Mouse (Mus musculus) natural killer cell, adult 2 months (primary cell): ENCODE data around the gene Fkbp9.

Experiments used
- DNase-seq, 2 experiments: peaks; one replicate each; pipeline ENCODE4 v3.0.0; 2022; ENCODE audit warnings: low spot score in 2 of 2

Gene Fkbp9

GRCm38 (mm10) chr6:56905486-56905885 is 73.6 kb downstream of the Fkbp9 start:
- no peak for DNase-seq

- DNase-seq, result no peak
These were observed 74.4 kb downstream of the Fkbp9 start for GRCm38 (mm10) chr6:56906121-56906846.

GRCm38 (mm10) chr6:56907973-56908372 is 76.1 kb downstream of the Fkbp9 start:
- DNase-seq, result no peak

- DNase-seq, result no peak
These were observed 76.5 kb downstream of the Fkbp9 start for GRCm38 (mm10) chr6:56908397-56908796.

- peak; percentile 44 to 61 for DNase-seq
These were observed 77.1 kb downstream of the Fkbp9 start for GRCm38 (mm10) chr6:56908912-56909311.

GRCm38 (mm10) chr6:56910910-56911309 is 79.1 kb downstream of the Fkbp9 start:
- DNase-seq, result no peak

- no peak for DNase-seq
These were observed 81.4 kb downstream of the Fkbp9 start for GRCm38 (mm10) chr6:56913092-56913858.

- peak; percentile 16 to 22 for DNase-seq
These were observed 84.4 kb downstream of the Fkbp9 start for GRCm38 (mm10) chr6:56916279-56916678.

- no peak for DNase-seq
These were observed 85.9 kb downstream of the Fkbp9 start for GRCm38 (mm10) chr6:56917578-56918368.

- DNase-seq, result no peak
These were observed 87.6 kb downstream of the Fkbp9 start for GRCm38 (mm10) chr6:56919330-56920044.

- DNase-seq, result peak in 1 of 2 experiments; percentile 27
These were observed 88.6 kb downstream of the Fkbp9 start for GRCm38 (mm10) chr6:56920222-56921092.

GRCm38 (mm10) chr6:56923331-56923725 is 91.5 kb downstream of the Fkbp9 start:
- DNase-seq, result peak in 1 of 2 experiments; percentile 16

- peak; percentile 90 to 92 for DNase-seq
These were observed 92.2 kb downstream of the Fkbp9 start, which contains the start of the genes Nt5c3 and Vmn1r4 for GRCm38 (mm10) chr6:56923726-56924707. TSS of gene Nt5c3 (minus strand) at chr6:56923932. TSS of gene Vmn1r4 (plus strand) at chr6:56924015.
